Comparison of ENCODE assay signal across 8 mouse cellular contexts in genomic region chr1:159686476-159687231, GRCm38 (mm10).
DNase-seq lines count a peak whose midpoint lies in the region; ATAC-seq lines count a peak whose summit lies in the region.

No protein-coding gene starts in this region.

- intact Hi-C loops in left cerebral cortex, postnatal 25 days (cut with DNase I), result no loop called here

- no peak overlapping the region for H3K4me3 ChIP-seq in heart, embryonic 11.5 days (ENCODE audit: low read depth, low read length)
- H3K4me3 ChIP-seq in neural tube, embryonic 15.5 days (replicated peaks), result no peak overlapping the region

- H3K4me2 ChIP-seq in heart, embryonic 11.5 days, result no peak overlapping the region
- H3K4me2 ChIP-seq in neural tube, embryonic 15.5 days, result 0 out of 2 replicates have a peak overlapping the region, but pooled peaks have one; percentile 1

- H3K27me3 ChIP-seq in heart, embryonic 11.5 days (ENCODE audit: control insufficient read depth, insufficient read depth, low read length), result no peaks in the 10 kb centered on the region
- H3K27me3 ChIP-seq in neural tube, embryonic 15.5 days (replicated peaks), result no peaks in the 10 kb centered on the region

- no peaks in the 10 kb centered on the region for H3K9me3 ChIP-seq in heart, embryonic 11.5 days (replicated peaks; ENCODE audit: control insufficient read depth, low read length)
- no peaks in the 10 kb centered on the region for H3K9me3 ChIP-seq in neural tube, embryonic 15.5 days (replicated peaks)

- no peak overlapping the region for H3K27ac ChIP-seq in heart, embryonic 11.5 days (ENCODE audit: low read depth, low read length)
- peak overlapping the region; percentile 42; the same call in 1 of the 2 replicates for H3K27ac ChIP-seq in neural tube, embryonic 15.5 days (replicated peaks)

- H3K9ac ChIP-seq in heart, embryonic 11.5 days (ENCODE audit: low read depth, low read length), result no peak overlapping the region
- H3K9ac ChIP-seq in neural tube, embryonic 15.5 days (replicated peaks), result no peak overlapping the region

- peak; percentile 93 for DNase-seq in heart, adult 11 months
- DNase-seq in brain, embryonic 18.5 days (ENCODE audit: low read depth, low spot score), result peak; percentile 52
- peak; percentile 49 to 74 for DNase-seq in frontal cortex, adult 2 months (ENCODE audit: extremely low spot score in 1 of 2, low spot score in 1 of 2)
- peak; percentile 16 for DNase-seq in hindlimb bud, embryonic 11.5 days (ENCODE audit: extremely low spot score, low read depth, low spot score)
- peak; percentile 51 to 55 for DNase-seq in left cerebral cortex, postnatal 25 days (ENCODE audit: low spot score in 2 of 2)
- DNase-seq in c-Kit-positive CD71-positive TER-119-positive erythroid progenitor cells, embryonic 14.5 days (ENCODE audit: low spot score), result no peak

- H3K36me3 ChIP-seq in heart, embryonic 11.5 days (ENCODE audit: control insufficient read depth, insufficient read depth, low read length), result no peaks in the 10 kb centered on the region
- no peaks in the 10 kb centered on the region for H3K36me3 ChIP-seq in neural tube, embryonic 15.5 days

- H3K4me1 ChIP-seq in heart, embryonic 11.5 days (ENCODE audit: control insufficient read depth, insufficient read depth, low read length), result no peaks in the 10 kb centered on the region
- peaks cover 32% of the 10 kb centered on the region for H3K4me1 ChIP-seq in neural tube, embryonic 15.5 days

- WGBS in heart, embryonic 11.5 days (ENCODE audit: insufficient replicate concordance), result 56% methylated on average over 9 of the region's 9 CpGs
- 12% methylated on average over 9 of the region's 9 CpGs for WGBS in neural tube, embryonic 15.5 days

- no peak; the same call in 1 of the 2 replicates for ATAC-seq in heart, embryonic 11.5 days (replicated peaks; ENCODE audit: insufficient number of reproducible peaks, low FRiP score, low TSS enrichment)
- ATAC-seq in neural tube, embryonic 15.5 days (ENCODE audit: low FRiP score), result peak; percentile 65
